Mouse (Mus musculus) cerebellum, adult 11-12 months (tissue): ENCODE results near the gene Ppp4r2.

ENCODE experiments used
- DNase-seq: peaks from one replicate; pipeline ENCODE4 v3.0.0; 2022

Ppp4r2 gene

DNA sequence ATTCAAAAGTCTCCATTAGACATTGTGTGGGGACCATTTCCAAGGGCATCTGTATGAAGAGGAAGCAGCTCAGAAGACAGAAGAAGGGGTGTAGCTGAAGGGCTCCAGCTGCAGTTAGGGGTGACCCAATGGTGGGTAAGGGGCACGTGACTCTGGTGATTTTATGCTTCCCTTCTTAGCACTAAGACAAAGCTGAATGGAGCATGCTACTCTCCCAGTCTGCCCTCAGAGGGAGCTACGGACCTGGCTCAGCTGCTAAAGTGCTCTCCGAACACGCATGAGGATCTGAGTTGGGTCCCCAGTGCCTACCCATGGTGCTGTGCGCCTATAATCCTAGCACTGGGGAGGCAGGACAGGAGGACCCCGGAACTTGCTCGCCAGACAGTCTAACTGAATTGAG lies 52.0 kb downstream of the Ppp4r2 start:
- DNase-seq = no peak

DNA sequence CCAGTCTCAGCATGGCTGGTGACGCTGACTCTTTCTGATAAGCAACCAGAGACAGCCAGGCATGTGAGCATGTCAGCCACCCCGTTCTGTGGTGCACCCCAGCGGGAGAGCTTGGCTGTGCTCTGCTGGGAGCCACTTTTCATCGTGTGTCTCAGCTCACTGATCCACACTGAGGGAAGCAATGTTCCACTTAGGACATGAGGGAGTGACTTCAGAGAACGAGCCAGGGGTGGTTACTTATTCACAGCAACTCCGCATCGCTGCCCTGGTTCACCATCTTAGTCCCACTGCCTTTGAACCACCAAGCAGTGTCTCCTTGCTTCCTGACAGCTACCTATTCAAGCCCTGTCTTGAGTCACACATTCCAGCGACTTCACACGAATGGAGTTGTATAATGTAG lies 53.6 kb downstream of the Ppp4r2 start:
- no peak for DNase-seq

DNA sequence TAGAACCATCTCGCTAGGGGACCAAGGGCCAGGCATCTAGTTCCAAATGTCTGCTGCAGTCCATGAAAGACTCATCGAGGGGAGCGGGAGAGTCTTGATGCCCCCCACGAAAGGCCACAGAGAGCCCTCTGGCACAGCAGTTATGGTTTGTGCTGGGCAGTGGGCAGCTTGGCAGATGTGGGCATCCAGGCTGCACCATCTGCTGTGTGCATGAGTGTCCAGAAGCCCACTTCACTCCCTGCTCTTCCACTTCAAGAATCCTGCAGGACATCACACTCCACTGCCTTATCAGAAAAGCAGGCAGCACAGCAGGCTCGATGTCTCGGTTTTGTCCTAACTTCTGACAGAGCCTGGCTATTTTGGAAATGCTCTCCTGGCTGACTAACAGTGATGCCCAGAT lies 55.9 kb downstream of the Ppp4r2 start:
- DNase-seq = no peak

- DNase-seq = peak; percentile 87
Observed at GRCm38 (mm10) chr6:100892489-100892888, 59.1 kb downstream of the Ppp4r2 start.

GRCm38 (mm10) chr6:100893073-100893472 lies 59.7 kb downstream of the Ppp4r2 start:
- no peak for DNase-seq

DNA sequence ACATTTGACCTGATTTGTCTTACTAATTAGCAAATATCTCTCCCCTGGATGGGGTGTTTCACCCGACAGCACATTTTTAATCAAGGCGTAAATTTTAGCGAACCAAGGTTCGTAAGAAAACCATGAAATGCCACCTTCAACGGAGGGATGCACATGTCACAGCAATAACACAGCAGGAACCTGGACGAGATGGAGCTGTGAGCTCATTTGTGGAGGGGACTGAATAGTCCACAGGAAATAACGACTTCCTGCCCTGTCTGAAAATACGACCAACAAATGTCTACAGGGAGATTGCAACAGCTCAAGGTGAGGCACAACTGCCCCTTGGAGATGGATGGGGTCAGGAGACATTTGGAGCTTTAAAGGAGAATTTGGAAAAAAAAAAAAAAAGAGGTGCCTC lies 61.8 kb downstream of the Ppp4r2 start:
- no peak for DNase-seq

DNA sequence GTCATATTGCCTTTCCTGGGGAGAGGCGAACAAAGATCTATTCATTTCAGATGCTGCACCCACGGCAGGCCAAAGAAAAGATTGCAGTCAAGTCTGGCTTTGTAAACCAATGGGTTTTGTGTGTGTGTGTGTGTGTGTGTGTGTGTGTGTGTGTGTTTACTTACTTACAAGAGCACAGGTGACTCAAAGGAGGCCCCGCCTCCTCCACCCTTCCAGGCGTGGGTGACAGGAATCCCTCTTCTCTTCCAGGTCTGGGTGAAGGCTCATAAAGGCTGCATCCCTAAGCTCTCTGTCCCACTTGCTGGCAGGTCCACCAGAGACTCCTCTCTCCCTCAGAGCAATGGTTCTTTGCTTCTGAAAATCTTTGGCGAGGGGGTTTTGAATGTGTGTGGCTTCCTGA lies 63.5 kb downstream of the Ppp4r2 start:
- DNase-seq = no peak

- DNase-seq = no peak
Observed at GRCm38 (mm10) chr6:100904463-100904862, 71.0 kb downstream of the Ppp4r2 start.

DNA sequence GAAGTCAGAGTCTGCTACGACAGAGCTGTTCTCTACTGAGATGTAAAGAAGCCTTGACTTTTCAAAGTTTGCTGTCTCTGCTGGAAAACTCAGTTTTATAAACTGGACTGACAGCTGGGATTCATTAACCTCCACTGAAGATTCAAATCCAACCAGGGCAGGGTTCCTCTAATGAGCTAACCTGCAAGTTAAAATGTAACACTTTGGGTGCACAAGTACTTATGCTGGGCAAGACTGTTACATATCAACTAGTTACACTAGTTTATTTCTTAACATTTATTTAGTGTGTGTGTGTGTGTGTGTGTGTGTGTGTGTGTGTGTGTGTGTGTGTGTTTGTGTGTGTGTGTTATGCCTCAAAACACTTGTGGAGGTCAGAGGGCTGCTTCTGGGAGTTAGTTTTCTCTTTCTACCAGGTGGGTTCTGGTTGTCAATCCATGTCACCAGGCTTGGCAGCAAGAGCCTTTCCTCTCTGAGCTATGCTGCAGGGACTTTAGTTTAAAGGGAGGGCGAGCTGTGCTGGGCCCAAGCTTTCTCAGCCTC lies 76.8 kb downstream of the Ppp4r2 start:
- no peak for DNase-seq
